8 mouse cellular contexts compared by ENCODE assay signal in the genomic region with DNA sequence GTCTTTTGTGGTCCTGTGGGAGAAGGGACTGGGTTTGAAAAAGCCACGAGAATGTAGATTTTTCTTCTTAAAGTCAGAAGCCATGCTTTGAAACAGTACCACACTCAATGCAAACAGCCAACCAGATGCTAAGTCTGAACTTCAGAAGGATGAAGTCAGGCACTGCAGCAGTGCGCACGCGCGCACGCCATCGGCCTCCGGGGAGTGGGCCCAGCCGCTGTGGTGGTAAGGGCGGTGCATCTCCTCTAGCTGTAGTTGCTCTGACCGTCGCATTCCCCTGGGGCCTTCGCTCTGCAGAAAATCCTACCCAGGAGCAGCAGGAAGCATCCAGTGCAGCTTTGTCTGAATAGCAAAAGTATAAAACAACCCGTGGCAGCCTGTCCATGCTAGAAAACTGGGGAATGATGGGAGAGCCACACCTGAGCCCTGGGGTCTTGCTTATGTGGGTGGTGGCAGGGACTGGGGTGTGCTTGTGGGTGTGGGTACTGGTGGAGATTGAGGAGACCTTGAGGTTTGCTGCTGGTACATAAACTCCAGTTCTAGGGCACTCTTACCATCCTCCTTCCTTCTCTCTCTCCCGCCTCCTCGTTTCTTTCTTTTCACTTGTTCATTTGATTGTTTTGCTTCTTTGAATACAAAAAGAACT. TPM values are rescaled to one million over a fixed set of nuclear protein-coding genes. Genes with fewer than 3 reads are reported as not detected.
DNase-seq lines count a peak whose midpoint lies in the region; ATAC-seq and TF ChIP-seq lines count a peak whose summit lies in the region.

No protein-coding gene starts in this region.

- no peak for ATAC-seq in liver, embryonic 11.5 days (replicated peaks; ENCODE audit: low FRiP score)

- no peaks in the 10 kb centered on the region for H3K36me3 ChIP-seq in embryonic facial prominence, embryonic 10.5 days (replicated peaks)
- no peaks in the 10 kb centered on the region for H3K36me3 ChIP-seq in liver, embryonic 11.5 days (ENCODE audit: control insufficient read depth, insufficient read depth, low read length)

- TF ChIP-seq POLR2A in lung, adult 2 months (IDR thresholded peaks at IDR 0.05; ENCODE audit: borderline replicate concordance, extremely low read depth, low read depth, low read length), result no peak

- H3K4me1 ChIP-seq in embryonic facial prominence, embryonic 10.5 days, result peaks cover 7% of the 10 kb centered on the region
- H3K4me1 ChIP-seq in lung, adult 2 months (ENCODE audit: control insufficient read depth, insufficient read depth, low read length), result no peaks in the 10 kb centered on the region
- no peaks in the 10 kb centered on the region for H3K4me1 ChIP-seq in liver, embryonic 11.5 days (replicated peaks; ENCODE audit: control insufficient read depth, insufficient read depth, low read length)

- peak overlapping the region; percentile 46 for H3K4me3 ChIP-seq in embryonic facial prominence, embryonic 10.5 days
- H3K4me3 ChIP-seq in lung, adult 2 months (replicated peaks; ENCODE audit: extremely low read depth, low read depth, low read length), result no peak overlapping the region
- H3K4me3 ChIP-seq in liver, embryonic 11.5 days (ENCODE audit: low read depth, low read length), result no peak overlapping the region

- WGBS in embryonic facial prominence, embryonic 10.5 days, result 25% methylated on average over 16 of the region's 16 CpGs
- WGBS in lung, adult 2 months, result 48% methylated on average over 16 of the region's 16 CpGs
- 47% methylated on average over 16 of the region's 16 CpGs for WGBS in liver, embryonic 11.5 days

- TF ChIP-seq CTCF in lung, adult 2 months (IDR thresholded peaks at IDR 0.05; ENCODE audit: insufficient read depth, low read length), result no peak

- no peaks in the 10 kb centered on the region for H3K9me3 ChIP-seq in embryonic facial prominence, embryonic 10.5 days
- no peaks in the 10 kb centered on the region for H3K9me3 ChIP-seq in liver, embryonic 11.5 days (ENCODE audit: control insufficient read depth, low read length)

- H3K27ac ChIP-seq in embryonic facial prominence, embryonic 10.5 days (replicated peaks), result peak overlapping the region; percentile 65
- H3K27ac ChIP-seq in liver, embryonic 11.5 days (ENCODE audit: low read depth, low read length), result no peak overlapping the region

- intact Hi-C loops in heart, postnatal 36 days (cut with DNase I), result no loop called here

- H3K27me3 ChIP-seq in embryonic facial prominence, embryonic 10.5 days (replicated peaks; ENCODE audit: low read depth, poor library complexity, severe bottlenecking), result no peaks in the 10 kb centered on the region
- H3K27me3 ChIP-seq in liver, embryonic 11.5 days (replicated peaks; ENCODE audit: control insufficient read depth, insufficient read depth, low read length), result no peaks in the 10 kb centered on the region

- peak; percentile 10 to 22 for DNase-seq in kidney, postnatal 4 days
- no peak for DNase-seq in kidney, adult 11 months
- DNase-seq in embryonic facial prominence, embryonic 10.5 days (ENCODE audit: low spot score), result peak; percentile 77
- DNase-seq in layer of hippocampus, adult 9-11 months, result peak; percentile 47
- DNase-seq in right cerebral cortex, adult 18-20 months, result peak; percentile 68
- no peak for DNase-seq in lung, adult 2 months
- no peak for DNase-seq in heart, postnatal 36 days
- DNase-seq in liver, embryonic 11.5 days (ENCODE audit: low spot score), result no peak

- no peak overlapping the region for H3K4me2 ChIP-seq in liver, embryonic 11.5 days

- H3K9ac ChIP-seq in liver, embryonic 11.5 days (ENCODE audit: low read depth, low read length), result no peak overlapping the region

RNA-seq across cellular contexts. Expression of a gene that starts 56.6 kb away (rescaled TPM):
- polyA plus RNA-seq in embryonic facial prominence, embryonic 10.5 days (2016; fragmentation: Nextera tagmentation; extraction: Ambion mirVana), result 3.8 and 4.6 TPM in 2 replicates
- polyA plus RNA-seq in lung, adult 2 months (2012; rRNA removed), result 0.20 and 0.38 TPM in 2 replicates
- total RNA-seq in heart, postnatal 36 days (2021), result 1 to 10 TPM in 1 of 2 experiments, under 1 TPM in 1; 0.97 to 1.5 TPM
- polyA plus RNA-seq in liver, embryonic 11.5 days (2014; fragmentation: Nextera tagmentation; extraction: Ambion mirVana), result 0.43 and 0.90 TPM in 2 replicates

Comparison
In these comparisons a context has a peak if more than half of its experiments do, and no peak if none do; other contexts are left out.
1. DNase-seq: peak in kidney, postnatal 4 days (2 of 2), embryonic facial prominence, embryonic 10.5 days (single experiment), layer of hippocampus, adult 9-11 months (single experiment) and right cerebral cortex, adult 18-20 months (single experiment); none in kidney, adult 11 months (single experiment), lung, adult 2 months (single experiment), heart, postnatal 36 days (0 of 2) and liver, embryonic 11.5 days (single experiment).